Mouse (Mus musculus) megakaryocyte, embryonic 14.5 days (primary cell): ENCODE measurements at regions not wholly inside any gene's neighbourhood (a gene's known extent, or its start where the extent isn't known, plus 50 kb on each side); places are given as distances from the start of the nearest gene placed in this dataset.

Experiments used
- FLI1 ChIP-seq: IDR thresholded peaks from 2 replicates; pipeline ENCODE4 v1.6.1; 2012; ENCODE audit warnings: low read length, inconsistent platforms, mixed read lengths
- GATA1 ChIP-seq: IDR thresholded peaks from 3 replicates; pipeline ENCODE4 v1.6.1; 2012; ENCODE audit warnings: mixed read lengths, low read length, inconsistent platforms, borderline replicate concordance

DNA sequence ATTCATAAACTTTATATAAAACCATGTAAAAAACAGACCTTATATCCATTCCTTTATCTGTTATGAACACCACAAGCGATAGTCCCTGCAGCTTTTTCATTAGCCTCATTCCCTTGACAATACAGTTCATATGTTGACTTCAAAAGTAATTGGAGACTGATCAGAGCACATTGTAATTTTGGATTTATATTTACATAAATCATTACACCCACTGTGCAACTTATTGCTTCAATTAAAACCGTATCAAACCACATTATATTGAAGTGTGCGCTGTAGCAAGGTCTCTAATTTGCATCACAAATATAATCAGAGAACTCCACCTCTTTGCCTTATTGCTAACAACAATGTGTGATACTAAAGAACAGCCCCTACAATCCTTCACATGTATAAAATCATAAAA lies 336.2 kb upstream of the Htr2a start:
- no peak for TF ChIP-seq FLI1
- TF ChIP-seq GATA1, result no peak
